Mouse (Mus musculus) heart, embryonic 14.5 days (tissue): Measurements from ENCODE around the gene Fer1l5. TPM values are rescaled to one million over a fixed set of nuclear protein-coding genes. Genes with fewer than 3 reads are reported as not detected.
A peak's percentile ranks its signal among the peaks of the same experiment; 100 is the strongest.

Experiments used
- ATAC-seq: fragments of 200-750 bp; cut with Nextera tagmentation; 2 replicates; pipeline ENCODE4 v1.8.0; 2017; ENCODE audit warnings: low read depth, moderate TSS enrichment; ENCODE audit not compliant: insufficient number of reproducible peaks, insufficient read depth, low FRiP score
- H3K27ac ChIP-seq, 2 experiments: fragments of 200-500 bp in 1 of 2; fragments of 300-500 bp in 1 of 2; sonication (generic) in 1 of 2; replicated peaks in 1 of 2; 2 replicates each; pipeline ENCODE4 v1.5.1; 2012 to 2014; ENCODE audit warnings: low read depth in 2 of 2, low read length in 2 of 2, control low read depth in 1 of 2, mild to moderate bottlenecking in 1 of 2, mixed read lengths in 1 of 2; ENCODE audit not compliant: control insufficient read depth in 1 of 2, insufficient read depth in 1 of 2
- H3K27me3 ChIP-seq: fragments of 300-500 bp; sonication (generic); 2 replicates; pipeline ENCODE4 v1.6.1; 2014; ENCODE audit warnings: mild to moderate bottlenecking, low read length, control low read depth; ENCODE audit not compliant: control insufficient read depth, insufficient read depth
- H3K36me3 ChIP-seq: fragments of 300-500 bp; sonication (generic); 2 replicates; pipeline ENCODE4 v1.6.1; 2014; ENCODE audit warnings: mild to moderate bottlenecking, control low read depth, low read length, mixed read lengths; ENCODE audit not compliant: control insufficient read depth, insufficient read depth
- H3K4me1 ChIP-seq, 2 experiments: fragments of 200-500 bp in 1 of 2; fragments of 300-500 bp in 1 of 2; sonication (generic) in 1 of 2; 2 replicates each; pipeline ENCODE4 v1.6.1; 2012 to 2014; ENCODE audit warnings: low read length in 2 of 2, control low read depth in 1 of 2, mixed read lengths in 1 of 2; ENCODE audit not compliant: control insufficient read depth in 2 of 2, insufficient read depth in 2 of 2
- H3K4me2 ChIP-seq: fragments of 300-500 bp; sonication (generic); 2 replicates; pipeline ENCODE4 v1.6.1; 2014; ENCODE audit warnings: mild to moderate bottlenecking, low read length
- H3K4me3 ChIP-seq, 2 experiments: fragments of 200-500 bp in 1 of 2; fragments of 300-500 bp in 1 of 2; sonication (generic) in 1 of 2; 2 replicates each; pipeline ENCODE4 v1.5.1; 2012 to 2014; ENCODE audit warnings: low read length in 2 of 2, mild to moderate bottlenecking in 2 of 2, control low read depth in 1 of 2, low read depth in 1 of 2, moderate library complexity in 1 of 2; ENCODE audit not compliant: control insufficient read depth in 1 of 2, insufficient read depth in 1 of 2
- H3K9ac ChIP-seq: fragments of 300-500 bp; sonication (generic); 2 replicates; pipeline ENCODE4 v1.6.1; 2014; ENCODE audit warnings: mild to moderate bottlenecking, low read length
- H3K9me3 ChIP-seq: fragments of 300-500 bp; sonication (generic); 2 replicates; pipeline ENCODE4 v1.6.1; 2016; ENCODE audit warnings: low read length, control low read depth; ENCODE audit not compliant: control insufficient read depth
- WGBS: fragments of 180-500 bp; shearing (Covaris S2); extraction: QIAGEN DNeasy Blood & Tissue Kit; methylation state at CpG from one replicate; pipeline ENCODE4 v1.1.7; 2014; 5-methylcytosine and 5-hydroxymethylcytosine counted together
- polyA plus RNA-seq: library from polyadenylated mRNA; unstranded; fragments of >200 nt; fragmentation: Nextera tagmentation; extraction: Ambion mirVana; gene quantifications from 2 replicates; pipeline ENCODE4 v1.2.1, GENCODE M21; 2014

The Fer1l5 gene
- polyA plus RNA-seq, 1 experiment from 2014 or later = 0.63 TPM

DNA sequence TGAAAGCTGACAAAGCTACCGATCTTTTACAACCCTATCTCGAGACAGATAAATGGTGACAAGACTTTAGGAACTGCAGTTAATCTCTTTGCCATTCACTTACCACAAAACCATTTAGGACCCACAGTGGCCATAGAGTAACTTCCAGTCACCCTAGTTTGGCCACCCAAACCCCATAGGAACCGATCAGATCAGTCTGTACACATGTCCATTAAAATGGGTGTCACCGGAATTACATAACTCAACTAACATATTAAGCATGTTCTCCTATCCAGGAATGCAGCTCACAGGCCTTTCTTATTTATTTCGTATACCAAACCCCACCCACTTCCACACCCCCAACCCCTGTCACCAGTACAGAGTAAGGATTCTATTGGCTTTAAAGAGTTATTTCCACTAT lies 74.8 kb downstream of the Fer1l5 start:
- 77% methylated on average over 5 of the region's 5 CpGs for WGBS
- ATAC-seq = no peak
- H3K9ac ChIP-seq = no peak overlapping the region

GRCm38 (mm10) chr1:36454055-36454815 lies 82.1 kb downstream of the Fer1l5 start:
- no peak overlapping the region for H3K27ac ChIP-seq
- ATAC-seq = no peak
- 77% methylated on average over 6 of the region's 6 CpGs for WGBS
- peaks cover 0 to 4% of the 10 kb centered on the region in 2 experiments; a peak in 1 of 4 replicates for H3K4me1 ChIP-seq
- 0 out of 2 replicates have a peak, but pooled peaks cover 4% of the 10 kb centered on the region for H3K9me3 ChIP-seq
- no peak overlapping the region for H3K4me2 ChIP-seq
- no peaks in the 10 kb centered on the region for H3K27me3 ChIP-seq
- H3K4me3 ChIP-seq = no peak overlapping the region
- no peaks in the 10 kb centered on the region for H3K36me3 ChIP-seq
- no peak overlapping the region for H3K9ac ChIP-seq

More for the DNA sequence above, 74.8 kb downstream of the Fer1l5 start:
- Histone ChIP-seq H3K36me3 (peaks cover 16% of the 10 kb centered on the region), H3K9me3 (no peaks in the 10 kb centered on the region), H3K4me2 (no peak overlapping the region), H3K27me3 (no peaks in the 10 kb centered on the region), H3K4me1 (peaks cover 0 to 10% of the 10 kb centered on the region in 2 experiments; a peak in 2 of 4 replicates), H3K4me3 (no peak overlapping the region), H3K27ac (no peak overlapping the region)

GRCm38 (mm10) chr1:36457388-36458014 lies 85.4 kb downstream of the Fer1l5 start:
- Histone ChIP-seq H3K36me3 (no peaks in the 10 kb centered on the region), H3K4me1 (peaks cover 0 to 4% of the 10 kb centered on the region in 2 experiments; a peak in 1 of 4 replicates), H3K4me3 (no peak overlapping the region), H3K9me3 (0 out of 2 replicates have a peak, but pooled peaks cover 4% of the 10 kb centered on the region), H3K27ac (peak overlapping the region; percentile 41 to 43; a peak in 2 of 4 replicates), H3K9ac (no peak overlapping the region), H3K4me2 (no peak overlapping the region), H3K27me3 (no peaks in the 10 kb centered on the region)
- no peak for ATAC-seq
- WGBS = 21% methylated on average over 7 of the region's 7 CpGs

DNA sequence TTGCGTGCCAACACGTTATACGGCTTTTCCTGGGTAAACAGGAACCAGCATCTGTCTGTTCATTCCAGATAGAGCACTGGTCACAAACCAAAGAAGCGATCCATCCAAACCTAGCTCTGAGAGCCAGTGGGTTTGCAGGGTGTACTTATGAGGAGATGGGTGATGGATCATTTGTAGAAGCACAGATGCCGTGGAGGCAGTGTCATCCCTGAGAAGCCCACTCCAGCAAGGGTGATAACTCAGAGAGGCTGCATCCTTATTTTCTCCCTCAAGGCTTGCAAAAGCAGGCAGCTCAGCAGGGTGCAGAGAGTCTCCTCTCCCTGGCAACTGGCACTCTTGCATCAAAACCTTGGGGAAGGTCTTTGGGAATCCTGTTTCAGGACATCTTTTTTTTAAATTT lies 86.1 kb downstream of the Fer1l5 start:
- Histone ChIP-seq H3K9me3 (0 out of 2 replicates have a peak, but pooled peaks cover 4% of the 10 kb centered on the region), H3K36me3 (no peaks in the 10 kb centered on the region), H3K4me3 (no peak overlapping the region), H3K9ac (no peak overlapping the region), H3K27ac (0 out of 4 replicates have a peak overlapping the region, but pooled peaks of 1 of the 2 experiments have one; percentile 41), H3K4me1 (peaks cover 0 to 4% of the 10 kb centered on the region in 2 experiments; a peak in 1 of 4 replicates), H3K4me2 (no peak overlapping the region), H3K27me3 (no peaks in the 10 kb centered on the region)
- 77% methylated on average over 5 of the region's 5 CpGs for WGBS
- ATAC-seq = no peak

DNA sequence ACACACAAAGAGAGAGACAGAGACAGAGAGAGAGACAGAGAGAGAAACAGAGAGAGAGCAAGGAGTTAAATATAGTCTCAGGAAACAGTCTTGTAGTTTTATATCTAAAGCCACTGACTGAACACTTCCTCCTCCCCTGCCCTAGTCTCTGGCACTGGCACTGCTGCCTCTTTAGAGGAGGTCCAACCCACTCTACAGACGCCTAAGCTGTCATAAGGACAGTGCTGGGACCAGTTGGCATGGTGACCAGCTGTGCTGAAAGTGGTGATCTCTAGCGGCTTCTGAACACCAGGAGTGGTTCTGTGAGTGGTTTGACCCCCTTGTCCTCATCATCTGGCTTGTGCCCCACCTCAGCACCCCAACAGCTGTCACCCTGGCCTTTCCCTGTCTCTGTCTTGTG lies 89.7 kb downstream of the Fer1l5 start:
- WGBS = 13% methylated on average over 2 of the region's 2 CpGs

GRCm38 (mm10) chr1:36465641-36466160 lies 93.6 kb downstream of the Fer1l5 start:
- WGBS = 69% methylated on average over 4 of the region's 4 CpGs
- ATAC-seq = no peak

More for the DNA sequence above, 89.7 kb downstream of the Fer1l5 start:
- Histone ChIP-seq H3K4me3 (no peak overlapping the region), H3K36me3 (no peaks in the 10 kb centered on the region), H3K9ac (no peak overlapping the region), H3K4me2 (no peak overlapping the region), H3K27me3 (no peaks in the 10 kb centered on the region), H3K27ac (no peak overlapping the region), H3K4me1 (peaks cover 0 to 4% of the 10 kb centered on the region in 2 experiments; a peak in 1 of 4 replicates), H3K9me3 (no peaks in the 10 kb centered on the region)
- ATAC-seq = no peak

DNA sequence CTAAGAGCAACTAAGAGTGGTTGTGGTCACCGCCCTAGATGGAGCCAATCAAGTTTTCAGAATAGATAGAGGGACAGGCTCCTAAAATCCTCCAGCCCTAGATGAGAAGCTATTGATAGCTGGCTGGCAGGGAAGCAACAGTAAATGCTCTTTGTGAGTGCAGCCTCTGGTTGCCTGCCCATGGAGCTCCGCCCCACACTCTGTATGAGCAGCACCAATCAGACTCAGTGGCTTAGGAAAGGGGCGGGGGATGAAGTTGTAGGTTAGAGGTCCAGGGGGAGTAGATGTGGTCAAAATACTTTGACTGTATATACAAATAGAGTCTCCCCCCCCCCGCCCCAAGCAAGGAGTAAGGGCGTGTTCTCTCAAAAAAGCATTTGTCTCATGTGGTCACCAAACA lies 95.4 kb downstream of the Fer1l5 start:
- Histone ChIP-seq H3K4me1 (peaks cover 4 to 7% of the 10 kb centered on the region in 2 experiments), H3K36me3 (no peaks in the 10 kb centered on the region), H3K9me3 (no peaks in the 10 kb centered on the region), H3K4me2 (no peak overlapping the region), H3K9ac (no peak overlapping the region), H3K27me3 (no peaks in the 10 kb centered on the region), H3K27ac (no peak overlapping the region), H3K4me3 (no peak overlapping the region)
- no peak for ATAC-seq
- whole genome bisulfite sequencing = 37% methylated on average over 5 of the region's 5 CpGs

More at GRCm38 (mm10) chr1:36465641-36466160, 93.6 kb downstream of the Fer1l5 start:
- H3K4me3 ChIP-seq = no peak overlapping the region
- H3K9ac ChIP-seq = no peak overlapping the region
- no peaks in the 10 kb centered on the region for H3K36me3 ChIP-seq
- H3K4me1 ChIP-seq = no peaks in the 10 kb centered on the region; a peak in 1 of 4 replicates
- no peak overlapping the region for H3K4me2 ChIP-seq
- H3K9me3 ChIP-seq = no peaks in the 10 kb centered on the region
- no peak overlapping the region for H3K27ac ChIP-seq
- no peaks in the 10 kb centered on the region for H3K27me3 ChIP-seq
